Mouse (Mus musculus): ENCODE data around the gene Apoe. TPM values are rescaled to one million over a fixed set of nuclear protein-coding genes. Genes with fewer than 3 reads are reported as not detected.

Apoe gene
- total and polyA plus RNA-seq, 3 experiments, result 33.3 to 61.4 TPM; not detected in 1

DNA sequence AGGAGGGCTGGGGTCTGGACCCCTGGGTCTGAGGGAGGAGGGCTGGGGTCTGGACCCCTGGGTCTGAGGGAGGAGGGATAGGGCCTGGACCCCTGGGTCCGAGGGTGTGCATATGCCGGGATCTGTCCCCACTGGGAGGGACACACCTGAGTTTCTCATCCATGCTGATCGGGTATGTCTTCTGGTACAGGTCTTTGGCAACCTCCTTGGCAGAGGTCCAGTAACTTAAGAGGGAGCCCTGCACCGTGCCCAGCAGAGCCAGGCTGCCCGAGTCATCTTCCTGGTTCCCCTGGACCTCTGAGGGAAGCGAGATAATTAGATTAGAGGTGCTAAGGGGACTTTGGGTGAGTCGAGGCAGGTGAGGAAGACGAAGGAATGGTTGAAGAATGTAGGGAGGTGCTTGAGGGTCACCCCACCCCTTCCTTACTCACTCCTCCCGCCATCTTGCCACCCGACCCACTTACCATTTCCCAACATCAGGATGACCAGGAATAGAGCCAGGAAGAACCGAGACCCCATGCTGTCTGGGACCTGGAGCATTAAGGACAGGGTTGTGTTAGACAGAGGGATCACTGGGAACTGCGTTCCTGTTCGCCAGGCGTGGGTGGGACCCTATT is 25.8 kb downstream of the Apoe start:
- peaks cover 0 to 4% of the 10 kb centered on the region in 2 experiments; a peak in 2 of 4 replicates for H3K4me1 ChIP-seq (ENCODE audit: control insufficient read depth in 1 of 2, insufficient read depth in 2 of 2, low read length in 2 of 2)
- H3K36me3 ChIP-seq (ENCODE audit: control insufficient read depth in 1 of 2, insufficient read depth in 2 of 2, low read length in 2 of 2), result no peaks in the 10 kb centered on the region; a peak in 1 of 4 replicates
- TF ChIP-seq USF2 (IDR thresholded peaks at IDR 0.05; ENCODE audit: borderline replicate concordance in 1 of 2, insufficient read depth in 1 of 2, low read depth in 1 of 2, low read length in 2 of 2) (no peak), ZMIZ1 (IDR thresholded peaks at IDR 0.05; ENCODE audit: low read depth, low read length) (no peak), EP300 (IDR thresholded peaks at IDR 0.05; ENCODE audit: low read depth in 1 of 2, low read length in 2 of 2) (no peak), USF1 (IDR thresholded peaks at IDR 0.05; ENCODE audit: low read depth, low read length) (no peak), POLR2AphosphoS2 (IDR thresholded peaks at IDR 0.05; ENCODE audit: low read length) (no peak), RCOR1 (IDR thresholded peaks at IDR 0.05; ENCODE audit: low read depth, low read length) (no peak), POLR2AphosphoS5 (IDR thresholded peaks at IDR 0.05; ENCODE audit: borderline replicate concordance, low read depth, low read length) (no peak), ZC3H11A (IDR thresholded peaks at IDR 0.05; ENCODE audit: low read depth, low read length) (no peak), MEF2A (IDR thresholded peaks at IDR 0.05; ENCODE audit: extremely low read depth, insufficient replicate concordance, low read depth, low read length, poor library complexity, severe bottlenecking) (no peak), GATA1 (IDR thresholded peaks at IDR 0.05; ENCODE audit: low read depth, low read length) (no peak), MAZ (IDR thresholded peaks at IDR 0.05; ENCODE audit: low read depth, low read length) (no peak), NRF1 (IDR thresholded peaks at IDR 0.05; ENCODE audit: insufficient read depth, low read depth, low read length, poor library complexity, severe bottlenecking) (no peak), ELF1 (IDR thresholded peaks at IDR 0.05; ENCODE audit: low read depth, low read length) (no peak), CHD1 (IDR thresholded peaks at IDR 0.05; ENCODE audit: low read depth, low read length) (no peak)
- no peak for DNase-seq (ENCODE audit: low read depth, low spot score)
- no peaks in the 10 kb centered on the region for H3K27me3 ChIP-seq (ENCODE audit: control insufficient read depth in 1 of 2, insufficient read depth in 2 of 2, low read length in 2 of 2)
- no peaks in the 10 kb centered on the region for H3K9me3 ChIP-seq (replicated peaks; ENCODE audit: insufficient read depth, low read length)
- H3K79me2 ChIP-seq (ENCODE audit: control insufficient read depth, insufficient read depth, low read length, poor library complexity), result no peaks in the 10 kb centered on the region
- no peak overlapping the region for H3K9ac ChIP-seq (ENCODE audit: control insufficient read depth, low read depth, low read length, poor library complexity, severe bottlenecking)
- no peak overlapping the region for H3K4me3 ChIP-seq (ENCODE audit: control insufficient read depth in 1 of 2, insufficient read depth in 1 of 2, low read depth in 2 of 2, low read length in 2 of 2)
- no peak overlapping the region for H3K27ac ChIP-seq (ENCODE audit: control insufficient read depth, low read depth, low read length)

DNA sequence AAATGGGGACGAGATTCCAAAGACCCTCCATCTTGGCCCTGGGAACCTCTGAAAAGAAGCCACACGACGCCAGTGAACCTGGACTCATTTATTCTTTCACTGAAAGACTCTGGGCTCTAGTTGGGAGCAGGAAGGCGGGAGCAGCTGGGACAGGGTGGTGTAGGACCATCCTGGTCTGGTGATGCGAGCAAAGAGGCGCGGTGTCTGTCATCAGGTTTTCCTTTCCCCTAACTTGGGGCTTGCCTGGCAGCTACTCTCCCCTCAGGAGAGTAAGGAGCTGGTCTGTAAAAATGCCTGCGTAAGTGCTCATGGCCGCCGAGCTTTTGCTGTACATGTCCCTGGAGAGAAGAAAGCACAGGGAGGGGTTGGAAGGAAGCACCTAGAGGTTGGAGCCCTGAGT is 27.5 kb downstream of the Apoe start:
- Histone ChIP-seq H3K36me3 (ENCODE audit: control insufficient read depth in 1 of 2, insufficient read depth in 2 of 2, low read length in 2 of 2) (peaks cover 0 to 3% of the 10 kb centered on the region in 2 experiments; a peak in 2 of 4 replicates), H3K27me3 (ENCODE audit: control insufficient read depth in 1 of 2, insufficient read depth in 2 of 2, low read length in 2 of 2) (no peaks in the 10 kb centered on the region), H3K9me3 (replicated peaks; ENCODE audit: insufficient read depth, low read length) (no peaks in the 10 kb centered on the region), H3K4me1 (ENCODE audit: control insufficient read depth in 1 of 2, insufficient read depth in 2 of 2, low read length in 2 of 2) (peaks cover 0 to 4% of the 10 kb centered on the region in 2 experiments; a peak in 2 of 4 replicates), H3K79me2 (ENCODE audit: control insufficient read depth, insufficient read depth, low read length, poor library complexity) (no peaks in the 10 kb centered on the region), H3K27ac (ENCODE audit: control insufficient read depth, low read depth, low read length) (no peak overlapping the region), H3K9ac (ENCODE audit: control insufficient read depth, low read depth, low read length, poor library complexity, severe bottlenecking) (no peak overlapping the region), H3K4me3 (ENCODE audit: control insufficient read depth in 1 of 2, insufficient read depth in 1 of 2, low read depth in 2 of 2, low read length in 2 of 2) (no peak overlapping the region)
- no peak for DNase-seq (ENCODE audit: low read depth, low spot score)
- TF ChIP-seq TCF12 (IDR thresholded peaks at IDR 0.05; ENCODE audit: low read depth, low read length), result no peak
- no peak for TF ChIP-seq MYC (IDR thresholded peaks at IDR 0.05; ENCODE audit: low read depth, low read length)
- no peak for TF ChIP-seq TBP (IDR thresholded peaks at IDR 0.05; ENCODE audit: low read depth, low read length)

Data from MEL (cell line).